Mouse (Mus musculus): ENCODE results near the gene Ric8a.

DNA sequence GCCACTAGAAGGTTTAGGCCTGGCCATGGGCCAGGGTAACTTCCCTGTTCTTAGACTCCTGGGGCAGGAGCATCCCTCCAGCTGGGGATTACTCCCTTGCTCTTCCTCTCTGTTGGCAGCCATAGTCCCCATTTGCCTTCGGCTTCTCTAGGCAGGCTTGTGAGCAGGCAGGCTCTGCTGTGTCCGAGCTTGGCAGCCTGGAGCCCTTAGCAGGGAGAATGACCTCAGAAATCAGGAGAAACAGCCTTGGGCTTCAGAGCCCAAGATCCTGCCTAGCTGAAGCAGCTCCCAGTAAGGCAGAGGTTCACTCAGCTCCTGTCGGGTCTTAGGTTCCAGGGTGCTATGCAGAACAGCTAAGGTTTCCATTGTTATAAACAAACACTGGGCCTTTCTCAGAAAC lies 42.4 kb downstream of the Ric8a start:
- TF ChIP-seq POLR2A (IDR thresholded peaks at IDR 0.05; ENCODE audit: low read depth, low read length), result no peak
- no peak for TF ChIP-seq CTCF (IDR thresholded peaks at IDR 0.05; ENCODE audit: extremely low read depth, insufficient read depth, insufficient read length, insufficient replicate concordance)
